Mouse (Mus musculus) lung, adult 2 months (tissue): Measurements from ENCODE around the gene Tex26.

Experiments
- CTCF ChIP-seq: fragments of 200-500 bp; IDR thresholded peaks from 2 replicates; pipeline ENCODE4 v1.5.1; 2011; ENCODE audit warnings: mild to moderate bottlenecking, low read length, control low read depth; ENCODE audit not compliant: insufficient read depth
- POLR2A ChIP-seq: fragments of 200-500 bp; IDR thresholded peaks from 2 replicates; pipeline ENCODE4 v1.6.1; 2011; ENCODE audit warnings: low read depth, mild to moderate bottlenecking, control low read depth, low read length, borderline replicate concordance; ENCODE audit errors: extremely low read depth

- TF ChIP-seq POLR2A (no peak), CTCF (no peak)
Measured at GRCm38 (mm10) chr5:149391574-149392375, 47.7 kb upstream of the Tex26 start.
